Mouse (Mus musculus): ENCODE data around the gene Hip1.

DNA sequence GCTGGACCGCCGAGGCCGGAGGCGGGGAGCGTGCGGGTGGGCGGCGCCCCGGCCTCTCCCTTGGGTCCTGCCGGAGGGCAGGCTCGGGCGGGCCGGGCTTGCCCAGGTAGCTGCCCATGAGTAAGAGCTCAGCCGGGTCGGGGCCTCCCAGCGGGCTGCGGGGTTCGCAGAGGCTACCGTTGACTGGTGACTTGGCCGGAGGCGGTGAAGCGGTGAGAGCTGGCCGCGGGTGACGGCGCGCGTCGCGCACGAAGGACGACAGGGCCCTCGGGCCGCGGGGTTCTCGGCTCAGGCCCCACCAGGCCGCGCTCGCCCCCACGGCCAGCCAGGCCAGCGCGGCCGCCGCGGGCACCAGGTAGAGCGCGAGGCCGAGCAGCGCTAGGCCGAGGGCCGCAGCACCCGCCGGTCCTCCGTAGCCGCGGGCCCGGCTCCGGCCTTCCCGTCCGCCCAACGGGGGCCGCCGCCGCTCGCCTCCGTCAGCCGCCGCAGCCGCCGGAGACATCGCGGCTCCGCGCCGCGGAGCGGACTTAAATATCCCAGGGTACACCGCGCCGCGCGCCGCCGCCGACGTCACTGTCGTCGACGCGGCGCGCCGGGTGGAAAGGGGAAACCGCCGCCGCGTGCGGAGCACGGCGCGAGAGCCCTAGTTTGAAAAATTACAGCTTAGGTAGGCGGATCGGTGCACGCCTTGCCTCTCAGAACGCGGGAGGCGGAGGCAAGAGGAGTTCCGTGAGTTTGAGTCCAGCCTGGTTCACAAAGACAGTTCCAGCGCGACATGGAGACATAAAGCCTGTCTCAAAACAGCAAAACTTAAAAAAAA lies 150.7 kb downstream of the Hip1 start, which contains the start of gene Pom121:
- TF ChIP-seq CTCF (IDR thresholded peaks at IDR 0.05; ENCODE audit: control insufficient read depth, insufficient read depth, low read length): no peak
- TF ChIP-seq POLR2A (IDR thresholded peaks at IDR 0.05; ENCODE audit: borderline replicate concordance, control insufficient read depth, low read depth, low read length): peak; percentile 55; the same call in 1 of the 2 replicates
